In the genomic region with DNA sequence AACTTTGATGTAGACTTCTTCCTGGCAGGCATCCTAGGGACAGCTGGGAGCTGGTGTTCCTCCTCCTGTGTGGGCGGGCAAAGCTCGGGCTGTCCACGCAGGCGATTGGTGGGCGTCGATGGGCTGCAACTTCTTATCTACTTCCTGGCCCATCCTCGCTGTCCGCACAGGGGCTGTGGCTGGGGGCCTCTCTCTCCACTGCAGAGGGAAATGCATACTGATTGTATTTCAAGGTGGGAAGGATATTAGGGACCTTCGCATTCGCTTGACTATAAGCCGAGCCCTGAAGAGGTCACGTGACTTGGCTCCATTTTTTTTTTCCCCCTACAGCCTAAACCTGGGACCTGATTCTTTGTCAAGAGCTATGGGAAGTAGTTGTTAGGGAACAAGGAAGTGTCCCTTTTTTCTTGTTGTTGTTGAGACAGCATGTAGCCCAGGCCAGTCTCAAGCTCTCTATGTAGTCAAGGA, we compare ENCODE assay signal across 8 mouse cellular contexts.
DNase-seq lines count a peak whose midpoint lies in the region; ATAC-seq and TF ChIP-seq lines count a peak whose summit lies in the region.
"Had no signal": no experiment of that assay in that cellular context is flagged by ENCODE, and none has a peak within 500 bp of the region (broad histone marks: within the 10 kb centered on the region; RNA-seq: fewer than 3 reads in every experiment).

No protein-coding gene starts in this region.

- peak overlapping the region; percentile 43; the same call in 1 of the 2 replicates for H3K9ac ChIP-seq in ES-E14 (ENCODE audit: insufficient read depth, low read depth, low read length, poor library complexity, severe bottlenecking)
- H3K9ac ChIP-seq in kidney, embryonic 15.5 days: no peak overlapping the region
- H3K9ac ChIP-seq: embryonic facial prominence, embryonic 13.5 days had no signal

- H3K36me3 ChIP-seq in ES-E14 (ENCODE audit: control insufficient read depth, insufficient read depth, low read length, poor library complexity, severe bottlenecking): 0 out of 2 replicates have a peak, but pooled peaks cover under 1% of the 10 kb centered on the region
- no peaks in the 10 kb centered on the region for H3K36me3 ChIP-seq in kidney, embryonic 15.5 days

- peak overlapping the region; percentile 39 for H3K4me2 ChIP-seq in kidney, embryonic 15.5 days
- H3K4me2 ChIP-seq: embryonic facial prominence, embryonic 13.5 days had no signal

- H3K27ac ChIP-seq in ES-E14 (ENCODE audit: insufficient read depth, low read depth, low read length, poor library complexity, severe bottlenecking): no peak overlapping the region
- H3K27ac ChIP-seq in kidney, embryonic 15.5 days: peak overlapping the region; percentile 29
- H3K27ac ChIP-seq: embryonic facial prominence, embryonic 13.5 days had no signal

- in situ Hi-C loops in ES-E14 (cut with MboI; ENCODE audit: low sequenced_read_pairs in 2 of 2, unreplicated experiment in 2 of 2): no loop called here

- no peaks in the 10 kb centered on the region for H3K27me3 ChIP-seq in kidney, embryonic 15.5 days
- H3K27me3 ChIP-seq: embryonic facial prominence, embryonic 13.5 days had no signal

- peak; percentile 46 for DNase-seq in ES-E14 (ENCODE audit: low read depth, low spot score)
- DNase-seq in adrenal gland, adult 2 months: peak; percentile 90
- DNase-seq in heart, adult 18-20 months: peak; percentile 90 to 94
- DNase-seq in lung, adult 18-20 months: peak; percentile 85 to 90
- peak; percentile 69 for DNase-seq in skeletal muscle tissue, adult 2 months (ENCODE audit: low read depth, low spot score)
- no peak for DNase-seq in retina, postnatal 1 day

- H3K4me3 ChIP-seq in ES-E14 (ENCODE audit: insufficient read depth in 1 of 2, low read depth in 1 of 2, low read length in 2 of 2, poor library complexity in 1 of 2, severe bottlenecking in 1 of 2): peak overlapping the region; percentile 56 to 58
- peak overlapping the region; percentile 20; the same call in 1 of the 2 replicates for H3K4me3 ChIP-seq in kidney, embryonic 15.5 days (replicated peaks)
- H3K4me3 ChIP-seq: embryonic facial prominence, embryonic 13.5 days had no signal

- H3K9me3 ChIP-seq in ES-E14 (ENCODE audit: control insufficient read depth, insufficient read depth, low read depth, low read length): no peaks in the 10 kb centered on the region
- H3K9me3 ChIP-seq in kidney, embryonic 15.5 days (replicated peaks): no peaks in the 10 kb centered on the region
- H3K9me3 ChIP-seq: embryonic facial prominence, embryonic 13.5 days had no signal

- 44% methylated on average over 12 of the region's 12 CpGs for WGBS in kidney, embryonic 15.5 days

- H3K4me1 ChIP-seq in ES-E14 (ENCODE audit: control insufficient read depth in 2 of 2, insufficient read depth in 2 of 2, low read length in 2 of 2, poor library complexity in 1 of 2): peaks cover 0 to 9% of the 10 kb centered on the region in 2 experiments; a peak in 1 of 4 replicates
- H3K4me1 ChIP-seq in kidney, embryonic 15.5 days: peaks cover 63% of the 10 kb centered on the region

- ATAC-seq in kidney, embryonic 15.5 days (replicated peaks; ENCODE audit: low FRiP score): peak; percentile 74; the same call in 1 of the 2 replicates

TF ChIP-seq in ES-E14, 5 proteins besides CTCF, POLR2A, EP300 and RAD21:
- no peak for TF ChIP-seq MAFK (IDR thresholded peaks at IDR 0.05; ENCODE audit: insufficient read depth, low read depth, low read length)
- TF ChIP-seq ZNF384 (IDR thresholded peaks at IDR 0.05; ENCODE audit: low read depth, low read length): peak; percentile 90
